Mouse (Mus musculus) liver, embryonic 15.5 days (tissue): ENCODE measurements around the gene Anapc11. TPM values are rescaled to one million over a fixed set of nuclear protein-coding genes. Genes with fewer than 3 reads are reported as not detected.

Experiments
- ATAC-seq: fragments of 200-750 bp; cut with Nextera tagmentation; 2 replicates; pipeline ENCODE4 v1.8.0; 2017; ENCODE audit warnings: moderate number of reproducible peaks, mild to moderate bottlenecking, moderate library complexity; ENCODE audit not compliant: insufficient read depth
- H3K27ac ChIP-seq: fragments of 300-500 bp; sonication (generic); replicated peaks from 2 replicates; pipeline ENCODE4 v1.5.1; 2015; ENCODE audit warnings: mild to moderate bottlenecking, inconsistent platforms
- H3K27me3 ChIP-seq: fragments of 300-500 bp; sonication (generic); 2 replicates; pipeline ENCODE4 v1.6.1; 2015; ENCODE audit warnings: mild to moderate bottlenecking, inconsistent platforms
- H3K36me3 ChIP-seq: fragments of 300-500 bp; sonication (generic); replicated peaks from 2 replicates; pipeline ENCODE4 v1.6.1; 2015; ENCODE audit warnings: moderate library complexity, mild to moderate bottlenecking, inconsistent platforms
- H3K4me1 ChIP-seq: fragments of 300-500 bp; sonication (generic); replicated peaks from 2 replicates; pipeline ENCODE4 v1.6.1; 2015; ENCODE audit warnings: inconsistent platforms
- H3K4me2 ChIP-seq: fragments of 300-500 bp; sonication (generic); 2 replicates; pipeline ENCODE4 v1.6.1; 2015; ENCODE audit warnings: moderate library complexity, mild to moderate bottlenecking, inconsistent platforms
- H3K4me3 ChIP-seq: fragments of 300-500 bp; sonication (generic); replicated peaks from 2 replicates; pipeline ENCODE4 v1.5.1; 2015; ENCODE audit warnings: mild to moderate bottlenecking, inconsistent platforms
- H3K9ac ChIP-seq: fragments of 300-500 bp; sonication (generic); 2 replicates; pipeline ENCODE4 v1.6.1; 2015; ENCODE audit warnings: moderate library complexity, mild to moderate bottlenecking, inconsistent platforms
- H3K9me3 ChIP-seq: fragments of 300-500 bp; sonication (generic); replicated peaks from 2 replicates; pipeline ENCODE4 v1.6.1; 2016; ENCODE audit warnings: inconsistent platforms
- WGBS: fragments of 180-500 bp; shearing (Covaris S2); methylation state at CpG from one replicate; pipeline ENCODE4 v1.1.7; 2015; ENCODE audit warnings: mixed read lengths; ENCODE audit not compliant: insufficient replicate concordance; 5-methylcytosine and 5-hydroxymethylcytosine counted together
- polyA plus RNA-seq: library from polyadenylated mRNA; unstranded; fragments of >200 nt; fragmentation: Nextera tagmentation; extraction: Ambion mirVana; gene quantifications from 2 replicates; pipeline ENCODE4 v1.2.1, GENCODE M21; 2015

Anapc11 gene
- polyA plus RNA-seq, 1 experiment from 2014 or later: 76.2 TPM

DNA sequence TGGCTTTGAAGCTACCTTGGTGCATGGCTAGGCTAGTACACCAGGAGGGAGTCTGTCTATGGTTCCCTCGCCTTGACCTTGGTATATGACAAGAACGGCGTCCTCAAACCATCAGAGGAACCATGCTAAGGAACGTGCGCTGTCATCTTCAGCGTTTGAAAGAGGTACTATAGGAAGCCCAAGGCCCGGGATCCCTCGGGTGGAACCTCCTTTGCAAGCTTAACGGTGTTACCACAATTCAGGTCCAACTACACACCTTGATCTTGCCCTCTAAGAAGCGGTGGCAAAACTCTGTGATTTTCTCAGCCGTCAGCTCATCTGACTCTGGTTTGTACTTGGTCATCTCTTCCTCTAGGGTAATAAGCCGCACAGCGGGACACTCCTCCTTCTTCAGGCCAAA lies 35.3 kb upstream of the Anapc11 start:
- no peak for ATAC-seq
- H3K4me3 ChIP-seq: no peak overlapping the region
- no peaks in the 10 kb centered on the region for H3K9me3 ChIP-seq
- no peaks in the 10 kb centered on the region for H3K27me3 ChIP-seq
- no peak overlapping the region for H3K4me2 ChIP-seq
- H3K36me3 ChIP-seq: peaks cover 90% of the 10 kb centered on the region
- 85% methylated on average over 13 of the region's 13 CpGs for WGBS
- H3K9ac ChIP-seq: no peak overlapping the region
- 0 out of 2 replicates have a peak, but pooled peaks cover 10% of the 10 kb centered on the region for H3K4me1 ChIP-seq
- H3K27ac ChIP-seq: no peak overlapping the region

GRCm38 (mm10) chr11:120565114-120565513 lies 33.1 kb upstream of the Anapc11 start:
- peaks cover 96% of the 10 kb centered on the region for H3K36me3 ChIP-seq
- H3K27ac ChIP-seq: no peak overlapping the region
- H3K4me2 ChIP-seq: no peak overlapping the region
- H3K27me3 ChIP-seq: no peaks in the 10 kb centered on the region
- H3K4me3 ChIP-seq: no peak overlapping the region
- H3K4me1 ChIP-seq: peaks cover 21% of the 10 kb centered on the region
- no peaks in the 10 kb centered on the region for H3K9me3 ChIP-seq
- H3K9ac ChIP-seq: no peak overlapping the region
- ATAC-seq: no peak
- WGBS: 74% methylated on average over 9 of the region's 9 CpGs

DNA sequence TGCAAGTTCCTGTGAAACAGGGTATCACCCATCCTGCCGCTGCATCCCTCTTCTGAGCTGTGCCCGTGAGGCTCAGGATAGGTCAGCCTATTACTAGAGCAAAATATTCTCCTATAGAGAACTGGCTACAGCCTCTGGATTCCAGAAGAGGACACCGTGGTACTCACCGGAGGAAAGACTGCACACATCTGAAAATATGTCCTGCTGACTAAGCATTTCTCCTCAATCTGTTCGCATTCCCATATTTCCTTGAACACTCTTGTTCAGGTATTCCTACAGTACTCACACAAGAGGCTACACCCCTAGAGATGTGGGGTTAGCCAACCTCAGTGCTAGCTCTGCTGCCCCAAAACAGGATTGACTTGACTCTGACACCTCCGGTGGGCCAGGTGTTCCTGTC lies 29.9 kb upstream of the Anapc11 start:
- Histone ChIP-seq H3K9ac (no peak overlapping the region), H3K27ac (no peak overlapping the region), H3K27me3 (no peaks in the 10 kb centered on the region), H3K4me3 (no peak overlapping the region), H3K9me3 (no peaks in the 10 kb centered on the region), H3K4me2 (no peak overlapping the region), H3K4me1 (peaks cover 44% of the 10 kb centered on the region), H3K36me3 (peaks cover 77% of the 10 kb centered on the region)
- 86% methylated on average over 6 of the region's 6 CpGs for WGBS
- no peak for ATAC-seq

DNA sequence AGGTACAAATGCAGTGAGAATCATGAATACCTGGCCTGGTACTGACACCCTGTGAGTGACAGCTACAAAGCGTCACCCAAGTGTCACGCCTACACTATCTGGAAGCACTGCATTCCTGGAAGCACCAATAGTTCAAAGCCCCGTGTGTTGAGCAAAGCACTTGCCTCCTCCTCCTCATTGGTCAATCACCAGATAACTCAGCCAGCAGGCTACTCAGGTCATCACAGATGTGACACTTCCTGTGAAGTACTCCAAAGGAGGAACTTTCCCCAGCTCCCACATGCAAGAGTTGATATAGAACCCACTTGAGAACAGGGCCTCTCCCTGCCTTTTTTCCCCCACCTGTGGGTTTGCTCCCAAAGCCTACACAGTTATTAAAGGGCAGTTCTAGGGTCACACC lies 27.1 kb upstream of the Anapc11 start:
- H3K27ac ChIP-seq: peak overlapping the region; percentile 90
- no peaks in the 10 kb centered on the region for H3K9me3 ChIP-seq
- 14% methylated on average over 3 of the region's 3 CpGs for whole genome bisulfite sequencing
- H3K4me3 ChIP-seq: peak overlapping the region; percentile 82
- H3K4me1 ChIP-seq: peaks cover 64% of the 10 kb centered on the region
- H3K27me3 ChIP-seq: no peaks in the 10 kb centered on the region
- H3K4me2 ChIP-seq: peak overlapping the region; percentile 92
- peaks cover 49% of the 10 kb centered on the region for H3K36me3 ChIP-seq
- no peak for ATAC-seq
- peak overlapping the region; percentile 86 for H3K9ac ChIP-seq

GRCm38 (mm10) chr11:120571754-120572416 lies 26.3 kb upstream of the Anapc11 start:
- H3K4me1 ChIP-seq: peaks cover 68% of the 10 kb centered on the region
- no peaks in the 10 kb centered on the region for H3K27me3 ChIP-seq
- H3K27ac ChIP-seq: peak overlapping the region; percentile 90
- no peak for ATAC-seq
- peak overlapping the region; percentile 92 for H3K4me2 ChIP-seq
- 4% methylated on average over 11 of the region's 11 CpGs for WGBS
- peaks cover 42% of the 10 kb centered on the region for H3K36me3 ChIP-seq
- peak overlapping the region; percentile 86 for H3K9ac ChIP-seq
- no peaks in the 10 kb centered on the region for H3K9me3 ChIP-seq
- H3K4me3 ChIP-seq: peak overlapping the region; percentile 82

GRCm38 (mm10) chr11:120572417-120572751 lies 25.8 kb upstream of the Anapc11 start:
- under 1% methylated on average over 24 of the region's 24 CpGs for WGBS
- Histone ChIP-seq H3K9me3 (no peaks in the 10 kb centered on the region), H3K4me3 (peak overlapping the region; percentile 82), H3K27me3 (no peaks in the 10 kb centered on the region), H3K27ac (peak overlapping the region; percentile 90), H3K36me3 (peaks cover 40% of the 10 kb centered on the region), H3K4me1 (peaks cover 66% of the 10 kb centered on the region), H3K9ac (peak overlapping the region; percentile 86), H3K4me2 (peak overlapping the region; percentile 92)
- ATAC-seq: peak; percentile 8

DNA sequence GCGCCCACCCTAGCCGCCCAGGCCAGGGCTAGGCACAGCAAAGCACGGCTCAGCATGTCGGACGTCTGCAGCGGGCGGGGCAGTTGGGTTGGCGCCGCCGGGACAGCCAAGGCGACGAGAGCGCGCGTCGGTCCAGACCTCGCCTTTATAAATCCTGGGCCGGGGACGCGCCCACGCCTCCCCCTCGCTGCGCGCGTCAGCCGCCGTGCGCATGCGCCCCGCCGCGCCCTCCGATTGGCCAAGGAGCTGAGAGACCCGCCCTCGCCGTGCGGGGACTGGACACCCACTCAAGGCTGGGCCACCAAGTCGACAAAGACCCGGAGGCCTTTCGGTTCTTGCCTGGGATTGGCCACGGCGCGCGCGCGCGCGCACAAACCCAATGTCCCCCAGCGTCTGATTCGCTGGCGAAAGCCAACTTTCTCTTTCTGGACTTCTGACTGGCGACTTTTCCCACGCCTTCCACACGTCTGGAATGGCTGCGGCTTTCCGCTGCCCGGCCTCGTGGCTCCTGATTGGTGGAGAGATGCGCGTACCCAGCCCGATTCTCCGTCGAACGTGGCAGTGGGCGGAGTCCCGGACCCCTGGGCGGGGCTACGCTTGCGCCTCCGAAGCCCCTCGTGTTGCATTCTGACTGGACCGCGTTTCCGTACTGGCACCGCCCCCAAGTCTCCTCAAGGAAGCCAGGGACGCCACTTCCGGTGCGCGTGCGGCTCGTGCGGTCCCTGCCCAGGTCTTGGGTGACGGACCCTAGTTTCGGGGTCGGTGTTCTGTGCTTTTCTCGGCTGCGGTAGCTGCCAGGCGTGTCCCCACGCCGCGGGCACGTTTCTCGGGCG lies 25.3 kb upstream of the Anapc11 start, which contains the start of gene P4hb:
Gene P4hb, minus strand, starts transcription at position 502 of the 833 bp plus-strand sequence.
- Histone ChIP-seq H3K4me2 (peak within 1 kb of the TSS; percentile 92), H3K4me3 (peak within 1 kb of the TSS; percentile 82), H3K4me1 (peaks cover 67% of the 10 kb centered on the region), H3K9me3 (no peaks in the 10 kb centered on the region), H3K27me3 (no peaks in the 10 kb centered on the region), H3K36me3 (peaks cover 40% of the 10 kb centered on the region), H3K9ac (peak within 1 kb of the TSS; percentile 86), H3K27ac (peak within 1 kb of the TSS; percentile 90)
- under 1% methylated on average over 94 of the region's 94 CpGs for WGBS
- peak; percentile 94 for ATAC-seq

DNA sequence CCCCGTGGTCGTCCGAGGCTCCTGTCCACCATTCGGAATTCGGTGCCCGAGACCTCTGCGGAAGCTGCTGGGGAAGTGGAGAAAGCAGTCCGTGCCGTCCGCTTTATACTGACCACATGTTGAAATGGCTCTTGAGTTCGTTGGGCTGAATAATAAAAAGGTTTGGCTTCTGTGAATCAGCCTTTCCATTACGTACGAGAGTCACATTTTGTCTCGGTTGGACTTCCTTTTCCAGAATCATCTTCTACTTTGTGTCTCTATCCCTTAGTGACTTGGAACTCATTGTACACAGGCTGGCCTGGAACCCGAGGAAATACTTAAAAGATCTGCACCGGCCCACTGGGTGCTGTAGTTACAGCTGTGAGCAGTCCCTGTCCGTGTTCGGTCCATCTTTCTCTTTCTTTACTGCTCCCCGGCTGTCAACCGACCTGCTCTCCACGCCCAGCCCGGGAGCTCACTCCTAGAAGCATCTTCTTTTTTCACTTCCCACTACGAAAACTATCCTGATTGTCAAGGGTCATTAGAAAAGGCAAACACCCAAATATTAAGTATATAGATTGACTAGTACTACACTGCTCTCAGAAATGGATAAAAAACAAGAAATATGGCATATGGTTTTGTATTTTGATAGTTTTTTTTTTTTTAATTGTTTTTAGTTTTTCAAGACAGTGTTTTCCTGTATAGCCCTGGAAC lies 24.5 kb upstream of the Anapc11 start:
- no peak for ATAC-seq
- Histone ChIP-seq H3K4me2 (peak overlapping the region; percentile 92), H3K9me3 (no peaks in the 10 kb centered on the region), H3K4me3 (peak overlapping the region; percentile 82), H3K4me1 (peaks cover 69% of the 10 kb centered on the region), H3K27me3 (no peaks in the 10 kb centered on the region), H3K9ac (peak overlapping the region; percentile 86), H3K36me3 (peaks cover 40% of the 10 kb centered on the region), H3K27ac (peak overlapping the region; percentile 90)
- WGBS: under 1% methylated on average over 23 of the region's 23 CpGs

DNA sequence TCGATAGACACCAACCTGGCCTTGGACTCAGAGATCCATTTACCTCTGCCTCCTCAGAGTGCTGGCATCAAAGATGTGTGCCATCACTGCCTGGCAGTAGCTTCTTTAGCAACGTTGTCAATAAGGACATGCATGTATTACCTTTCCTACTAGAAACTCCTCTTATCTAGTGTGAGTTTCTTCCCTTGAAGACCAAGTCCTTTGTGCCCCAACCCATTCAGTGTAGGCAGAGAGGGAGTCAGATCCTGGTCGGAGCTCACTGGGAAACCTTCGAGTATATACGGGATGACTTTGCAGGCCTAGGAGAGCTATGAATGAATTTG lies 24.0 kb upstream of the Anapc11 start:
- H3K4me2 ChIP-seq: peak overlapping the region; percentile 92
- peaks cover 41% of the 10 kb centered on the region for H3K36me3 ChIP-seq
- no peaks in the 10 kb centered on the region for H3K27me3 ChIP-seq
- peak overlapping the region; percentile 90 for H3K27ac ChIP-seq
- H3K9ac ChIP-seq: peak overlapping the region; percentile 86
- H3K4me3 ChIP-seq: peak overlapping the region; percentile 82
- no peak for ATAC-seq
- WGBS: 37% methylated on average over 5 of the region's 5 CpGs
- H3K4me1 ChIP-seq: peaks cover 73% of the 10 kb centered on the region
- H3K9me3 ChIP-seq: no peaks in the 10 kb centered on the region

DNA sequence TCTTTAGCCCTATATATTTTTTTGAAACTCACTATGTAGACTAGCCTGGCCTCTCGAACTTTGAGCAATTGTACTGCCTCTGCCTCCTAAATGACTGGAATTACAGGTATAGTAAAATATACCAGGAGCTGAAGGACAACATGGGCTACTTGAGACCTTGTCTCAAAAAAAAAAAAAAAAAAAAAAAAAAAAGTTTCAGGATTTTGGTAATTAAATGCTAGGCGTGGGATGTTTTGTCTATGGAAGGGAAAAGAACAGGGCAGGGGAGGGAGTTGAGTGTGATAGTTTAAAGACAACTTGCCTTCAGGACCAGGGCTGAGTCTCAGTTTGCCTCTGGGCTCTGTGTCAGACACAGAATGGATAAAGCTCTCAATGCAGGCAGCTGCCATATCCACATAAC lies 23.2 kb upstream of the Anapc11 start:
- Histone ChIP-seq H3K4me2 (peak overlapping the region; percentile 92; the same call in 1 of the 2 replicates), H3K27ac (0 out of 2 replicates have a peak overlapping the region, but pooled peaks have one; percentile 90), H3K4me1 (peaks cover 78% of the 10 kb centered on the region), H3K9ac (0 out of 2 replicates have a peak overlapping the region, but pooled peaks have one; percentile 86), H3K4me3 (no peak overlapping the region), H3K27me3 (no peaks in the 10 kb centered on the region), H3K9me3 (no peaks in the 10 kb centered on the region), H3K36me3 (peaks cover 44% of the 10 kb centered on the region)
- ATAC-seq: no peak
- 52% methylated on average over 2 of the region's 2 CpGs for WGBS

- Histone ChIP-seq H3K4me2 (no peak overlapping the region), H3K27ac (peak overlapping the region; percentile 74), H3K4me3 (no peak overlapping the region), H3K27me3 (no peaks in the 10 kb centered on the region), H3K9me3 (no peaks in the 10 kb centered on the region), H3K4me1 (peaks cover 78% of the 10 kb centered on the region), H3K9ac (no peak overlapping the region), H3K36me3 (peaks cover 35% of the 10 kb centered on the region)
- ATAC-seq: no peak
Measured at GRCm38 (mm10) chr11:120575940-120576339, 22.3 kb upstream of the Anapc11 start.
